Mouse (Mus musculus) liver, adult 2 months (tissue): ENCODE data around the gene Gpr84.

ENCODE experiments used
- CTCF ChIP-seq: fragments of 200-500 bp; IDR thresholded peaks from 2 replicates; pipeline ENCODE4 v1.5.1; 2011; ENCODE audit warnings: low read depth, low read length, control low read depth
- POLR2A ChIP-seq: fragments of 200-500 bp; IDR thresholded peaks from 2 replicates; pipeline ENCODE4 v1.6.1; 2011; ENCODE audit warnings: low read length, control low read depth; ENCODE audit not compliant: insufficient read depth; ENCODE audit errors: extremely low read depth

DNA sequence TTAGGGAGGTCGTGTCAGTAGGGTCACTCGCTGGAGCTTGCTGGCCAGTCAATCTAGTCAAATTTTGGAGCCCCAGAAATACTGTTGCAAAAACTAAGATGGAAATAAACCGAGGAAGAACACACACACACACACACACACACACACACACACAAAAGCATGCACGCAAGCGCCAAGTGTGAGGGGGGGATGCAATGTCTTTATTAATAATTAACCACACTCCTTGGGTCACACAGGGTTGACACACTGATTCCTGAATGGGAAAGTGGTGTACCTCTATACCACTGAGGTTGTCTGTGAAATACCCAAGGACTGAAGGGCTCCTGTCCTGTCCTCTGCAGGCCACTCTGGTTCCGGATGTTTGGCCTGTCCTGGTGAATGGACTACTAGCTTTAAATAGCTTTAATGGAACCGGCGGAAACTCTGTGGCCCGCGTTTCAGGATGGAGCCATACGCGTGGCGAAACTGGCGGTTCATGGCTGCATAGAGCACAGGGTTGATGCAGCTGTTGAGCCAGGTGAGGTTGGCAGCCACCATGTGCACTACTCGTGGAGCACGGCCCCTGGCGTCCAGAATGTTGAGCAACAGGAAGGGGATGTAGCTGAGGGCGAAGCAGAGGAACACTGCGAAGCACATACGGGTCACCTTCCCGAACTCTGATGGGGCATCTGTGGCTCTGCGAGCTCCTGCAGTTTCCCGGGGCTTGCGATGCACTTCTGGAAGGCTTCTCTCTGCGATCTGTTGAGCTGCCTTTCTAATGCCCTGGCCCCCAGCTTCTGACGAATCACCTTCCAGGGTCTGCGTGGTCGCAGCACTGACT is 2.1 kb downstream of the Gpr84 start:
- peak; percentile 20; the same call in 1 of the 2 replicates for TF ChIP-seq CTCF
- TF ChIP-seq POLR2A = no peak
